Mouse (Mus musculus): ENCODE measurements at regions not wholly inside any gene's neighbourhood (a gene's known extent, or its start where the extent isn't known, plus 50 kb on each side); places are given as distances from the start of the nearest gene placed in this dataset.

DNA sequence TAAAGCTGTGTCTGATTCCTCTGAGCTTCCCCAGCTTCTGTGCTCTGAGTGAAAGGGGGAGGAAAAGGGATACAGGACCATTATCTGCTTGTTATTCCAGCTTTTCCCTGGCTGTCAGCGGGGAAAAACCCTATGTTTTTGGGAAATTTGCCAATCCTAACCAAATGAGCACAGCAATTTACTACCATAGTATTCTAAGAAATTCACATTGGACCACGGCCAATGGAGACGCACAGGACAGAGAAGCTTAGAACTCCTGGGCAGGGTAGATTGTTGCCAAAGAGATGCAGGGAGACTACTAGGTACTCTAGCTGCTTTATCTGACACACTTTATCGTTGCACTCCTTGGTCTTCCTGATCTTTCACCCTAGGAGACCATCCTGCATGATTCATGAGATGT, 303.2 kb downstream of the Olfm3 start:
- no peak for DNase-seq (ENCODE audit: extremely low spot score in 1 of 2, low spot score in 1 of 2)

- no peak for DNase-seq (ENCODE audit: extremely low spot score in 1 of 2, low spot score in 1 of 2)
Observed at GRCm38 (mm10) chr3:115211841-115212240, 308.0 kb downstream of the Olfm3 start.

GRCm38 (mm10) chr3:115213477-115213876, 309.6 kb downstream of the Olfm3 start:
- DNase-seq (ENCODE audit: extremely low spot score in 1 of 2, low spot score in 1 of 2), result no peak

GRCm38 (mm10) chr3:115240497-115240896, 336.6 kb downstream of the Olfm3 start:
- DNase-seq (ENCODE audit: extremely low spot score in 1 of 2, low spot score in 1 of 2), result no peak

DNA sequence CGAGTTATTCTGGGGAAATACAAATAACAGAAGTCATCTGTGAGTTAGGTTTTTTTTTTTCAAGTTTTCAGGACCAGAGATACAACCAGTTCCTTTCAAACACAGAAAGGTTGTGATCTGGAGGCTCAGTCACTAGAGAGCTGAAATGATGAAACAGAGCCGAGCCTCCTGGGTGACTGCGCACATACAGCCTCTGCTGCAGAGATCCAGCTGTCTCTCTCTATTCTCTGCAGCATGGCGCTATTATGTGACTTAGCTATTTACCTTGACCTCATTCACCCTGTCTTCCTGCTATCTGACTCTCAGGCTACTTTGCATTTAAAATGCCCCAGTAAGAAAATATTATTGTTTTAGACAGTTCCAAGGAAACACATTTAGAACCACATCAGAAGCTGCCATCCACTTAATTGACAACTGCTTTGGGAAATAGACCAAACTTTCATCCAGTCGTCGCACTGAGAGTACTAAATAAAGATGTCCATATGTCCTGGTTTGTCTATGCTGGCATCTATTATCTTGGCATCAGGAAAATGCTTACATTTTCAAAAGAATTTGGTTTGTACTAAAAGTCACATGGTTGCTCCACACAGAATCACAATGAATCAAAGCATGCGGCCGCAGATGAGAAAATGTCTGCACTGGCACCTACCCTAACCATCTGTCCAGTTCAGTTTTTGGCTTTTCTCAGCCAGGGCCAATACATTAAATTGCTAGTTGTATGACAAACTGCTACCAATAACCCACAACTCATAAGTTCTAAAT, 348.9 kb downstream of the Olfm3 start:
- peak in 1 of 2 experiments; percentile 12 for DNase-seq (ENCODE audit: extremely low spot score in 1 of 2, low spot score in 1 of 2)

DNA sequence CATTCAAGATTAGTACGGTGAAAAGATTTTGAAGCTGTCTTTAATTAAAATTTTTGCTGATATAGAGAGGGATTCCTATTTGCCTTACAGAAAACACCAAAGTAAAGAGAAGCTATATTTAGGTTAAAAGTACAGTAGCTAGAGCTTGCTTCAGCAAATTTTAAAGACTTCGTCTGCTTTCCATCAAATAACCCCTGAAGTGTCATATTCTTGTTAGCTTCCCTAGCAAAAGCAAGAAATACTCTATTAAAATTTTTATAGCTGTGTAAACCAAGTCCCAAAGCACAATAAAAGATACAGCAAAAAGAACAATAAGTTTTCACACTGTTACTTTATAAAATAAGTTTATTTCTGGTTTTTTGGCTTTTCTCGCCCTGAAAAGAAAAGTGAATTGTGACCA, 372.3 kb downstream of the Olfm3 start:
- no peak for DNase-seq (ENCODE audit: extremely low spot score in 1 of 2, low spot score in 1 of 2)

GRCm38 (mm10) chr3:115281233-115281632, 377.4 kb downstream of the Olfm3 start:
- no peak for DNase-seq (ENCODE audit: extremely low spot score in 1 of 2, low spot score in 1 of 2)

DNA sequence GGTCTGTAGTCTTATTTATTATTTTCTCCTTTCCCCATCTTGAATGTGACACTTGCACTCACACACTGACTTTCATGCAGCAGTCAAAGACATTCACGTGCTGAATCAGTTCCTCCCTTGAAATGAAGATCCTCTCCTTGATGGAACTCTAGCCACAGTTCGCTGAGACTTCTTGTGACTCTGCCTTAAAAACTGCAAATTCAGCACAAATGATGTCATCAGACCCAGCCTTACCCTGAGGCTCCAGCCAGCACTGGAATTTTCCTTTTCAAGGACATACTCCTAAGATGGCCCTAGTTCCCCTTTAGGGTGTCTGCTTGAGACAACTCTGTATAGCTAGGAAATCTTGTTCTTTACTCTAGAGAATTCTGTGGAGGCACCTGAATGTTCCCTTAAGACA, 380.6 kb downstream of the Olfm3 start:
- DNase-seq (ENCODE audit: extremely low spot score in 1 of 2, low spot score in 1 of 2), result no peak
